Mouse (Mus musculus) cerebellum, adult 2 months (tissue): Measurements from ENCODE around the gene Hsf5.

Experiments used
- CTCF ChIP-seq: fragments of 200-500 bp; IDR thresholded peaks from 2 replicates; pipeline ENCODE4 v1.5.1; 2011; ENCODE audit warnings: low read depth, mild to moderate bottlenecking, control low read depth, low read length, moderate library complexity, borderline replicate concordance; ENCODE audit not compliant: insufficient read depth
- POLR2A ChIP-seq: fragments of 200-500 bp; IDR thresholded peaks from 2 replicates; pipeline ENCODE4 v1.6.1; 2011; ENCODE audit warnings: low read length, control low read depth, borderline replicate concordance; ENCODE audit not compliant: insufficient read depth

GRCm38 (mm10) chr11:87629859-87630258 lies 12.9 kb downstream of the Hsf5 start:
- TF ChIP-seq CTCF (peak; percentile 60), POLR2A (no peak)
